Mouse (Mus musculus): ENCODE data around the gene Slc6a6. TPM values are rescaled to one million over a fixed set of nuclear protein-coding genes. Genes with fewer than 3 reads are reported as not detected.

Gene Slc6a6
- polyA plus RNA-seq, 1 experiment from 2014 or later = 48.4 TPM

DNA sequence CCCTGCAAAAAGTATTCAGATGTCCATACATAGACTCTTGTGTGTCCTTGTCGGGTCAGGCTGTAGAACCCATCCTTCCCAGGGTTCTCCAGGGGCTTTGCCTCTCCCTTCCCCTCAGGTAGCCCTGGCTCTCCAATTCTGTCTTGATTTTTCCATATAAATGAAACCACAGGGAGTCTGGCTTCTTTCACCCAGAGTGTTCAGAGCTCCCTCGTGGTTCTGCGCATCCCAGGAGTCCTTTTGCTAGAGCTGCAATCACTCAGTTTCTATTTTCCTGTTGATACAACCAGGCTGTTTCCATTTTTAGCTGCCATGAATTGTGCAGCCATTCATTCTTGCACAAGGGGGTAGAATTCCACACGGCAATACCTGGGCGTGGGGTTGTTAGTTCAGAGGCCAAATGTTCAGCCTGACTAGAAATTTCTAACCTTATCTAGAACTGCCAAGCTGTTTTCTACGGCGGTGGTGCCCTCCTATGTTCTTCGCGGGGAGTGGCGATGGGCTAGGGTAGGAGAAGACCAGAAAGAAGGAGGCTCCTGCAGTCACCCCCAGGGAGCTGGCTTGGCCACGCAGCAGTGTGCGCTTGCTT, 5.3 kb upstream of the Slc6a6 start:
- no peaks in the 10 kb centered on the region for H3K27me3 ChIP-seq
- WGBS = 43% methylated on average over 12 of the region's 12 CpGs
- no peak overlapping the region for H3K4me3 ChIP-seq
- no peak overlapping the region for H3K27ac ChIP-seq
- peaks cover 30% of the 10 kb centered on the region for H3K4me1 ChIP-seq
- no peaks in the 10 kb centered on the region for H3K36me3 ChIP-seq
- H3K9me3 ChIP-seq = no peaks in the 10 kb centered on the region
- ATAC-seq (ENCODE audit: borderline replicate concordance, extremely low read depth, low FRiP score, low TSS enrichment) = no peak
- H3K9ac ChIP-seq = no peak overlapping the region; the same call in 1 of the 2 replicates
- H3K4me2 ChIP-seq = no peak overlapping the region

DNA sequence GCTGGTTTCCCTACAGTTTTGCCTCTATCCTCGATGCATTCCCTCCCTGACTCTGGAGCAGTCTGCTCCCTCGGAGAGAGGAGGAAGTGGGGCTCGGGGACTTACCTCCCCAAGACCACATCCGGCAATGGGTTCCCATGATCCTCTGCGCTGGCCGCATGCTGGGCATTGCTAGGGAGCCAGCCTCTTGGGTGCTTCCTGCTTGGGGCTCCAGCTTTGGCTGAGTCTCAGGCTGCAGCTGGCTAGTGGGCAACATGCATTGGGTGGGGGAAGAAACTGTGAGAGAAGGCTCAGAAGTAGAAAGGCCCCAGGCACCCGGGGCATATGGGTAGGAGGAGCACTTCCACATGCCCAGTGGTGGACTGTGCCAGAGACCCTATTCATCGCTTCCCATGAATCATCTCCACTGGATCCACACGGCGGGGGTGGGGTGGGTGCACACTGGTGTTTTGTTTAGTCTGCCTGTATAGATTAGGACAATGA, 4.7 kb upstream of the Slc6a6 start:
- H3K9me3 ChIP-seq = no peaks in the 10 kb centered on the region
- H3K27ac ChIP-seq = no peak overlapping the region
- no peak overlapping the region for H3K4me3 ChIP-seq
- H3K36me3 ChIP-seq = no peaks in the 10 kb centered on the region
- no peak overlapping the region for H3K4me2 ChIP-seq
- H3K4me1 ChIP-seq = peaks cover 32% of the 10 kb centered on the region
- no peaks in the 10 kb centered on the region for H3K27me3 ChIP-seq
- no peak for ATAC-seq (ENCODE audit: borderline replicate concordance, extremely low read depth, low FRiP score, low TSS enrichment)
- no peak overlapping the region for H3K9ac ChIP-seq
- 60% methylated on average over 10 of the region's 10 CpGs for WGBS

DNA sequence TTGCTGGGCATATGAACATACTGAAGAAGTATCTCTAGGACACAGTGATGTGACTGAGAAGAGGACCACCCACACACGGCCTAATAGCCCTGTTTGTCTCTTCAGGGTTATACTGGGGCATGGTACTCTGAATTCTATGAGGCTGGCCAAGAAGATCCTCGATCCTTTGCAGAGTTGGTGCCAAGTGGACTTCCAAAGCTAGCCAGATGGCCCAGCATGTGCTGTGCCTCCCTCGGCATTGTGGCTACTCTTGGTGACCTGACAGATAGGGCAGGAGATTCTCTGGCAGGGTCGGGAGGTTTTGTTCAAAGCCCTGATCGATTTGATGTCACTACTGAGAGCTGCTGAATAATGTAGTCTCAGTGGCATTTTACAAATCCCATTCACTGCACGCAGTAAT, 4.1 kb upstream of the Slc6a6 start:
- H3K4me2 ChIP-seq = no peak overlapping the region
- no peak overlapping the region for H3K9ac ChIP-seq
- no peaks in the 10 kb centered on the region for H3K9me3 ChIP-seq
- no peak overlapping the region for H3K27ac ChIP-seq
- no peak overlapping the region for H3K4me3 ChIP-seq
- no peaks in the 10 kb centered on the region for H3K36me3 ChIP-seq
- H3K27me3 ChIP-seq = no peaks in the 10 kb centered on the region
- peaks cover 31% of the 10 kb centered on the region for H3K4me1 ChIP-seq
- ATAC-seq (ENCODE audit: borderline replicate concordance, extremely low read depth, low FRiP score, low TSS enrichment) = no peak
- WGBS = 65% methylated on average over 6 of the region's 6 CpGs

DNA sequence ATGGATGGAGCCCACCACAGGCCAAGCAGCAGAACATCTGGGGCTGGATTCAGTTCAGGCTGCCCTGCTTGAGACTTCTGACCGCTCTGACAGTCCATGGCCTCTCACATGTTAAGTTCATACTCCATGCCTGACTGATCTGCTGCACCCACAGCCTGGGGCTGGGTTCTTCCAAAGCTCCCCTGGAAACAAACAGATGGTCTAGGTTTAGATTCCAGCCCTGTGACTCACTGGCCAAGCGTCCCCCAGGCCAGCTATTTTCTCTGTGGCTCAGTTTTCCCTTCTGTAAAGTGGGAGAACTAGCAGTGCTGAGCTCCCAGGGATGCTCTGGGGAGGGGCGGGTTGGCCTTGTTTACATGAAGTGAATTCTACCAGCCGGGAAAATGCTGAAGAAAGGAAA, 2.0 kb upstream of the Slc6a6 start:
- ATAC-seq (ENCODE audit: borderline replicate concordance, extremely low read depth, low FRiP score, low TSS enrichment) = no peak
- H3K4me1 ChIP-seq = peaks cover 45% of the 10 kb centered on the region
- H3K9ac ChIP-seq = no peak overlapping the region
- H3K4me3 ChIP-seq = no peak overlapping the region
- no peak overlapping the region for H3K4me2 ChIP-seq
- 71% methylated on average over 4 of the region's 4 CpGs for WGBS
- no peaks in the 10 kb centered on the region for H3K9me3 ChIP-seq
- H3K36me3 ChIP-seq = no peaks in the 10 kb centered on the region
- H3K27me3 ChIP-seq = no peaks in the 10 kb centered on the region
- no peak overlapping the region for H3K27ac ChIP-seq

DNA sequence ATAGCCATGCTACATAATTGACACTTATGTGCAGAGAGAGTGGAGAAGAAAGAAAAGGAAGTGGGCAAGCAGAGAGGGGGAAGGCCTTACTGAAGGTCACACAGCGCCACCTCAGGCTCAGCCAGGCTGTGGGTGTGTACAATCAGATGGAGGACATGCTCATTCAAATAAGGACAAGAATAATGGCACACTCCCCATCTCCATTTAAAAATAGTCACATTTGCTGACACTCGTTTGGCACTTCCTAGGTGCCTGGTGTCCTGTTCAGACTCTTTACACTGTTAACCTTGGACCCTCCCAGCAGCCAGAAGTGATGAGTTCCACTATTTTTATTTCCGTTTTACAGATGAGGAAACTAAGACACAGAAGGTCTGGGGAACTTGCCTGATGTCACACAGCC, 732 bp upstream of the Slc6a6 start:
- Histone ChIP-seq H3K9ac (no peak overlapping the region), H3K4me2 (peak overlapping the region; percentile 96), H3K27ac (peak overlapping the region; percentile 84), H3K27me3 (no peaks in the 10 kb centered on the region), H3K36me3 (no peaks in the 10 kb centered on the region), H3K4me1 (peaks cover 55% of the 10 kb centered on the region), H3K4me3 (peak overlapping the region; percentile 92; the same call in 1 of the 2 replicates), H3K9me3 (no peaks in the 10 kb centered on the region)
- 53% methylated on average over 3 of the region's 3 CpGs for WGBS
- ATAC-seq (ENCODE audit: borderline replicate concordance, extremely low read depth, low FRiP score, low TSS enrichment) = no peak

DNA sequence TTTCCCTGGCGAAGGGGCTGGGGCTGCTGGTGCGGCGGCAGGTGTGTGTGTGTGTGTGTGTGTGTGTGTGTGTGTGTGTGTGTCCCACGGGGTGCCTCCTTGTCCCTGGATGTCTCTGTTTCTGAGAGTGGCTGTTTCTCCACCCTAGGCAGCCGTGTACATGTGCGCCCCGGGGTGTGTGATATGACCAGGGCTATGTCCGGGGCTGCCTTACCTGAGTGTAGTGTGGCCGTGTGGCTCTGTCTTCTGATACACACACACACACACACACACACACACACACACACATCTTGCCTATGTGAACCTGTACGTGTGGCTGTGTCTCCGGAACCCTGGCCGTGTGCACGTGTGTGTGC, 599 bp downstream of the Slc6a6 start:
- Histone ChIP-seq H3K4me1 (peaks cover 54% of the 10 kb centered on the region), H3K9ac (peak overlapping the region; percentile 90), H3K4me3 (peak overlapping the region; percentile 92), H3K27me3 (no peaks in the 10 kb centered on the region), H3K9me3 (no peaks in the 10 kb centered on the region), H3K36me3 (no peaks in the 10 kb centered on the region), H3K27ac (peak overlapping the region; percentile 86), H3K4me2 (peak overlapping the region; percentile 96)
- ATAC-seq (ENCODE audit: borderline replicate concordance, extremely low read depth, low FRiP score, low TSS enrichment) = peak; percentile 55
- WGBS = 2% methylated on average over 13 of the region's 13 CpGs

DNA sequence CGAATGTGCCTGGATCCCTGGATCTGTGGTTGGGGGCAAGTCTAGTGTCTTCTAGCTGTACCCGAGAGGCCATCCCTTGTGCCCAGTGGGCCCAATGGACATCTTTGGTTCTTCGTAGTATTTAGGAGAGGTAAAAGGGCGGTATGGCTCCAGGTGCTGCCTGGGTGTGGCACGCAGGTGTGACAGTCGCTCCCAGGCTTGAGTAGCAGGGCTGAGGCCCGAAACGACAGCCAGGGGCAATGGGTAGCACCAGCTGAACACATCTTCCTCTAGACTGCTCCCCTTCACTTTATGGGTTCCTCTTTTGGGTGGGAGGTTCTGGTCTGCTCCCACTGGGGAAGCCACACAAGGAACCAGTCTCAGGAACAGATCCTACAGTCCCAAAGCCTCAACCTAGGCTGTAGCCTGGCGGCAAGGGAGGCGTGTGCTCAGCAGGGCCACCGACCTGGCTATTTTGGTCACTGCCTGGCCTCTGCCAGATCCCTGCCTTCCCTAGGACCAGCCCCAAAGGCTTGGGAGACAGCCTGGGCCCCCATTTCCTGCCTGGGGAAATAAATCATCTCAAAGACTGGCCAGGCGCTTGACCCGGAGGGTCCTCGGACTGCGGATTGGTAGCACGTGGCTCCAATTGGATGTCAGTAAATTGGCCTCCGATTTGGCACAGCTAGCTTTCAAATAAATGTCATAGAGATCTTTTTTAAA, 1.1 kb downstream of the Slc6a6 start:
- Histone ChIP-seq H3K36me3 (no peaks in the 10 kb centered on the region), H3K4me3 (peak overlapping the region; percentile 92), H3K27ac (peak overlapping the region; percentile 86), H3K27me3 (no peaks in the 10 kb centered on the region), H3K4me2 (peak overlapping the region; percentile 96), H3K9ac (peak overlapping the region; percentile 90), H3K4me1 (peaks cover 50% of the 10 kb centered on the region), H3K9me3 (no peaks in the 10 kb centered on the region)
- 0 out of 2 replicates have a peak, but pooled peaks have one; percentile 7 for ATAC-seq (ENCODE audit: borderline replicate concordance, extremely low read depth, low FRiP score, low TSS enrichment)
- WGBS = 8% methylated on average over 17 of the region's 17 CpGs

DNA sequence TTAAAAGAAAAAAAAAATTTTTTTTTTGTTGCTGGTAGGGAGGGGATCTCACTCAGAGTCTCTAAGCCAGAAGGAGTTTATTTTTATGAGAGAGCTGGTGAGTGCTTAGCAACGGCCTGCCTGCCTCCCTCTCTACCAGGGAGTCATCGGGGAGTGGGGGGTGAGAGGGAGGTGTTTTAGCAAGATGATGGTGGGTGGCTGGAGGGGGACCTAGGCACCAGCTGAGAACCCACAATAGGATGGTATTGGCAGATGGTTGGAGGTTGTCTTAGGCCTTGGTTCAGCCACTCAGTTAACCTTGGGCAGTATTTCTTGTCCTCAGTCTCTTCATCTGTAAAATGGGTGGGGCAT, 1.7 kb downstream of the Slc6a6 start:
- WGBS = 2% methylated on average over 2 of the region's 2 CpGs
- no peak overlapping the region for H3K27ac ChIP-seq

DNA sequence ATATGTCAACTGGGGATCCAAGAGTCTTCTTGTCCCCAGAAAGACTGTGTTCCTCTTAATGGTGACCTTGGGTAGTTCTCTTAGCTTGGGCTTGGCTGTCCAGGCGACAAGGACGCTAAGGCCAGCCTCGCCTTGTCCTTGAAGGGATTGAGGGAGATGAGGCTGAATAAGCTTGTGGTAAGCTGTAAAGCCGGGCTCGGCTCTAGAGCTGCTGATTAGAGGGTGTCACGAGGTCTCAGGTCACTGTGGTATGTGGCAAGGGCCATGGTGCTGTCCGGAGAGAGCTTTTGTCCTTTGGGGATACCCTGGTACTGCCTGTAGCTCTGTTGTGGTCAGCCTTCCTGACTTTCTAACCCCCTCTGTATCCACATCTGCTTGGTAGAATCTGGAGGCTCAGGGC, 2.0 kb downstream of the Slc6a6 start:
- no peaks in the 10 kb centered on the region for H3K27me3 ChIP-seq
- H3K4me3 ChIP-seq = peak overlapping the region; percentile 92; the same call in 1 of the 2 replicates
- no peak overlapping the region for H3K27ac ChIP-seq
- peak overlapping the region; percentile 96 for H3K4me2 ChIP-seq
- ATAC-seq (ENCODE audit: borderline replicate concordance, extremely low read depth, low FRiP score, low TSS enrichment) = no peak
- H3K36me3 ChIP-seq = no peaks in the 10 kb centered on the region
- no peak overlapping the region for H3K9ac ChIP-seq
- peaks cover 57% of the 10 kb centered on the region for H3K4me1 ChIP-seq
- H3K9me3 ChIP-seq = no peaks in the 10 kb centered on the region
- WGBS = 57% methylated on average over 7 of the region's 7 CpGs

More for the DNA sequence above, 1.7 kb downstream of the Slc6a6 start:
- peak overlapping the region; percentile 90; the same call in 1 of the 2 replicates for H3K9ac ChIP-seq
- H3K4me1 ChIP-seq = peaks cover 53% of the 10 kb centered on the region
- H3K4me3 ChIP-seq = peak overlapping the region; percentile 92
- ATAC-seq (ENCODE audit: borderline replicate concordance, extremely low read depth, low FRiP score, low TSS enrichment) = no peak
- peak overlapping the region; percentile 96 for H3K4me2 ChIP-seq
- no peaks in the 10 kb centered on the region for H3K27me3 ChIP-seq
- H3K36me3 ChIP-seq = no peaks in the 10 kb centered on the region
- H3K9me3 ChIP-seq = no peaks in the 10 kb centered on the region

DNA sequence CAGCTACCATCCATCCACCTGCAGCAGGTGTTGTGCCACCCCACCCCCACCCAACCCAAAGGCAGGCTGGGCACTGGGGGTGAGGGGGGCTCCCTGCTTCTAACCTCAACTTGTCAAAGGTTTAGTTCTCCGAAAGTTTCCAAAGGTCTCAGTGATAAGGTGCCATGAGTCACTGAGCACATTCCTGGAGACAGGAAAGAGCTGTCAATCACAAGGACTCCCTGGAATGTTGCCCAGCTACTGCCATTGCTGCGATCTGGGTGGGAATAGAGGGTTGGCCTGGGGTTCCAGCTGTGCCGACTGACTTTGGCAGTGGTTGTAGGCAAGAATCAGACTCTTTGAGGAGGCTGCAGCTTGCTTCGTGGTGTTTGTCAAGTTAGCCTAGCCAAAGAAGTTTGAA, 2.7 kb downstream of the Slc6a6 start:
- H3K9ac ChIP-seq = no peak overlapping the region
- H3K27me3 ChIP-seq = no peaks in the 10 kb centered on the region
- peak overlapping the region; percentile 96 for H3K4me2 ChIP-seq
- 11% methylated on average over 4 of the region's 4 CpGs for WGBS
- H3K9me3 ChIP-seq = no peaks in the 10 kb centered on the region
- H3K4me1 ChIP-seq = peaks cover 57% of the 10 kb centered on the region
- no peaks in the 10 kb centered on the region for H3K36me3 ChIP-seq
- no peak for ATAC-seq (ENCODE audit: borderline replicate concordance, extremely low read depth, low FRiP score, low TSS enrichment)
- H3K27ac ChIP-seq = 0 out of 2 replicates have a peak overlapping the region, but pooled peaks have one; percentile 15
- no peak overlapping the region for H3K4me3 ChIP-seq

DNA sequence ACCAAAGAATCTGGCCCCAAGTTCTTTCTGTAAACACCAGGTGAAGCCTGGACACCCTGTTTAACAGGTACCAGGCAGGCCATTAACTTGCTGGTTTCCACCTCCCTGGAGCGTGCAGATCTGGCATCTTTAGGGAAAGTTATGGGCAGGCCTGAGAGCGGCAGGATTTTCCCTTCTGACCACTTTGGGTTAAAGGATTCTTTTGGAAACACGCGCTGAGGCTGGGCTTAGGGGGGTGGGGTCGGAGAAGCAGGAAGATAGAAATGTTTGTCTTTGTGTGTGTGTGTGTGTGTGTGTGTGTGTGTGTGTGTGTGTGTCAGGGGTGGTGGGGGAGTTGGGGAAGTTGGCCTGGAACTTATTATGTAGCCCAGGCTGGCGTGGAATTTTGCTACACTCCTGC, 4.2 kb downstream of the Slc6a6 start:
- Histone ChIP-seq H3K4me2 (no peak overlapping the region), H3K27ac (no peak overlapping the region), H3K9me3 (no peaks in the 10 kb centered on the region), H3K9ac (no peak overlapping the region), H3K4me3 (no peak overlapping the region), H3K27me3 (no peaks in the 10 kb centered on the region), H3K36me3 (no peaks in the 10 kb centered on the region), H3K4me1 (peaks cover 54% of the 10 kb centered on the region)
- WGBS = 40% methylated on average over 6 of the region's 6 CpGs
- ATAC-seq (ENCODE audit: borderline replicate concordance, extremely low read depth, low FRiP score, low TSS enrichment) = no peak

DNA sequence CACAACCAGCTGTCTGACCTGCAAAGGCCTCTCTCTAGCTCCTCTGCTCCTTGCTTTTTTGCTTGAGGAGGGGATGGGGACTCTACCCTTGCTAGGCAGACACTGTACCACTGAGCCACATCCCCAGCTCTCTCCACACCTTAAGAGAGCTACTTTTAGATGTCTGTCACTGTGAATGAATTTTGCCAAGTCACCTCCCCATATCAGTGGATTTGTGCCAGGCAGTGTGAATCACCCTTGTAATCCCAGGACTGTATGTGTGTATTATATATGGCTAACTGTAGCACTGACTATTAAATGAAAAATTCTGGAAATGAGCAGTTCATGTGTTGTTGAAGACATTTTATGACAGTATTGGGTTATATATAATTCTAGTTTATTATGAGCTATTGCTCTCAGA, 5.4 kb downstream of the Slc6a6 start:
- H3K9ac ChIP-seq = no peak overlapping the region
- no peak for ATAC-seq (ENCODE audit: borderline replicate concordance, extremely low read depth, low FRiP score, low TSS enrichment)
- H3K27ac ChIP-seq = no peak overlapping the region
- no peaks in the 10 kb centered on the region for H3K9me3 ChIP-seq
- H3K4me3 ChIP-seq = no peak overlapping the region
- no peaks in the 10 kb centered on the region for H3K36me3 ChIP-seq
- peaks cover 48% of the 10 kb centered on the region for H3K4me1 ChIP-seq
- H3K27me3 ChIP-seq = no peaks in the 10 kb centered on the region
- H3K4me2 ChIP-seq = no peak overlapping the region

All from lung, embryonic 15.5 days (tissue).